In the genomic region with DNA sequence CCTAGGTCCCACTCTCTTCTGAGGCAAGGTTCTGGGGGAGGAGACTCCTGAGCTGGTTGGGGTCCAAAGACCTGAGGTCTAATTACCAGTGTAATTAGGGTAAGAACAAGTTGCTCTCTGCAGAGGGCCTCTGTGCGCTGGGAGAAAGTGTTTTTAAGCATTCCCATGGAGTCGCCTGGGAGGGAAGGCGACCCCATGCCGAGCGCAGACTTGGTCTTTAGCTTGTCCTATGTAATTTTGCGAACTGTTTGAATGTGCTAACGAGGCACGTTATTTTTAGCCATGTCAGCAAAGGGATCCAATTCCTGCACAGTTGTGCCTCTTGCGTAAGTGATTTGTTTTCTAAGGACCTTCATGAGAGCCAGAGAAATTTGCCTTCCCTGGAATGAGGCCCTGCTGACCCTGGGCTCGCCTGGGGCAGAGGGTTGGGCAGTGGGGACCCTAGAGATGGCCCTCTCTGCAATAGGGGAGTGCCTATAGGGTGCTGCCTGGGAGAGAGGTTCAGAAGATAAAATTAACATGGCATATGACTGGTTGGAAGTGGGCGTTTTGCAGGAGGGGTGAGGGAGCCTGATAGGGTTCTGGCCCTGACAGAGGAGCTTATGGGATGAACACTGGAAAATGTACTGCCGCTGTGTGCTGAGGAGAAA, we compare ENCODE assay signal across 12 mouse cellular contexts. TPM values are rescaled to one million over a fixed set of nuclear protein-coding genes. Genes with fewer than 3 reads are reported as not detected.
DNase-seq lines count a peak whose midpoint lies in the region; ATAC-seq and TF ChIP-seq lines count a peak whose summit lies in the region.
"Had no signal": no experiment of that assay in that cellular context is flagged by ENCODE, and none has a peak within 500 bp of the region (broad histone marks: within the 10 kb centered on the region; RNA-seq: fewer than 3 reads in every experiment).

A gene (plus strand): TSS at position 157 of the 650 bp plus-strand sequence.

- peaks cover 9% of the 10 kb centered on the region for H3K4me1 ChIP-seq in forebrain, embryonic 11.5 days (replicated peaks; ENCODE audit: control insufficient read depth, insufficient read depth, low read length)
- peaks cover 15% of the 10 kb centered on the region for H3K4me1 ChIP-seq in limb, embryonic 14.5 days (ENCODE audit: control insufficient read depth, insufficient read depth, low read length)
- H3K4me1 ChIP-seq in kidney, adult 2 months (ENCODE audit: control insufficient read depth, insufficient read depth, low read length): no peaks in the 10 kb centered on the region

- no peak for TF ChIP-seq CTCF in gastrocnemius, adult 2 months (IDR thresholded peaks at IDR 0.05)
- no peak for TF ChIP-seq CTCF in kidney, adult 2 months (conservative IDR thresholded peaks at IDR 0.05; ENCODE audit: insufficient read depth, insufficient read length, low read depth, low read length)

- DNase-seq in gastrocnemius, adult 2 months: peak; percentile 21
- DNase-seq in gastrocnemius, postnatal 14 days: no peak
- peak; percentile 23 to 37 for DNase-seq in left cerebral cortex, postnatal 14 days (ENCODE audit: low spot score in 2 of 2)
- DNase-seq in left cerebral cortex, postnatal 10 days (ENCODE audit: extremely low spot score in 1 of 2, low spot score in 2 of 2): no peak
- DNase-seq in forebrain, embryonic 11.5 days (ENCODE audit: low spot score): no peak
- peak; percentile 7 for DNase-seq in limb, embryonic 14.5 days (ENCODE audit: low spot score)
- no peak for DNase-seq in gastrocnemius, postnatal 36 days
- DNase-seq in kidney, adult 2 months: no peak
- DNase-seq: cerebellum, postnatal 25 days had no signal

- 19% methylated on average over 12 of the region's 12 CpGs for WGBS in forebrain, embryonic 11.5 days
- 25% methylated on average over 12 of the region's 12 CpGs for WGBS in limb, embryonic 14.5 days
- WGBS in kidney, adult 2 months: 45% methylated on average over 12 of the region's 12 CpGs

- H3K9me3 ChIP-seq in forebrain, embryonic 11.5 days (ENCODE audit: control insufficient read depth, low read length): no peaks in the 10 kb centered on the region
- no peaks in the 10 kb centered on the region for H3K9me3 ChIP-seq in limb, embryonic 14.5 days (ENCODE audit: control insufficient read depth, low read length)

- no peak within 1 kb of the TSS for H3K4me2 ChIP-seq in forebrain, embryonic 11.5 days (ENCODE audit: low read depth, low read length, severe bottlenecking)
- H3K4me2 ChIP-seq in limb, embryonic 14.5 days (replicated peaks; ENCODE audit: low read depth, low read length, severe bottlenecking): no peak within 1 kb of the TSS

- H3K36me3 ChIP-seq in forebrain, embryonic 11.5 days (ENCODE audit: control insufficient read depth, insufficient read depth, low read length): no peaks in the 10 kb centered on the region
- no peaks in the 10 kb centered on the region for H3K36me3 ChIP-seq in limb, embryonic 14.5 days (ENCODE audit: control insufficient read depth, insufficient read depth, low read length)
- no peaks in the 10 kb centered on the region for H3K36me3 ChIP-seq in kidney, adult 2 months (ENCODE audit: control insufficient read depth, insufficient read depth, low read length)

- H3K9ac ChIP-seq in forebrain, embryonic 11.5 days (ENCODE audit: low read length): 0 out of 2 replicates have a peak within 1 kb of the TSS, but pooled peaks have one; percentile 23
- no peak within 1 kb of the TSS for H3K9ac ChIP-seq in limb, embryonic 14.5 days (ENCODE audit: low read depth, low read length, severe bottlenecking)

- no peak within 1 kb of the TSS; the same call in 1 of the 2 replicates for H3K4me3 ChIP-seq in gastrocnemius, adult 2 months
- H3K4me3 ChIP-seq in forebrain, embryonic 11.5 days (ENCODE audit: low read depth, low read length): no peak within 1 kb of the TSS
- H3K4me3 ChIP-seq in limb, embryonic 14.5 days (replicated peaks; ENCODE audit: low read length): no peak within 1 kb of the TSS
- no peak within 1 kb of the TSS for H3K4me3 ChIP-seq in kidney, adult 2 months (ENCODE audit: insufficient read depth, low read depth, low read length)

- no peak; the same call in 1 of the 2 replicates for ATAC-seq in forebrain, embryonic 11.5 days (replicated peaks; ENCODE audit: low FRiP score)
- 0 out of 2 replicates have a peak, but pooled peaks have one; percentile 41 for ATAC-seq in limb, embryonic 14.5 days (ENCODE audit: low FRiP score, low read depth)
- ATAC-seq: CD4-positive, CD25-positive, alpha-beta regulatory T cell, adult 4 months had no signal

- H3K27me3 ChIP-seq in forebrain, embryonic 11.5 days (ENCODE audit: control insufficient read depth, insufficient read depth, low read length): no peaks in the 10 kb centered on the region; the same call in 1 of the 2 replicates
- no peaks in the 10 kb centered on the region; the same call in 1 of the 2 replicates for H3K27me3 ChIP-seq in limb, embryonic 14.5 days (ENCODE audit: control insufficient read depth, insufficient read depth, low read length)
- no peaks in the 10 kb centered on the region for H3K27me3 ChIP-seq in kidney, adult 2 months (replicated peaks; ENCODE audit: control insufficient read depth, insufficient read depth, low read length)

- intact Hi-C loops in gastrocnemius, adult 2 months (cut with DNase I): no loop called here
- intact Hi-C loops in gastrocnemius, postnatal 14 days (cut with DNase I; ENCODE audit: low total_unique reads): no loop called here
- intact Hi-C loops in left cerebral cortex, postnatal 14 days (cut with DNase I): no loop called here
- intact Hi-C loops in left cerebral cortex, postnatal 10 days (cut with DNase I): no loop called here
- intact Hi-C loops in gastrocnemius, postnatal 36 days (cut with DNase I): no loop called here

- peak within 1 kb of the TSS; percentile 43; the same call in 1 of the 2 replicates for H3K27ac ChIP-seq in gastrocnemius, adult 2 months
- H3K27ac ChIP-seq in forebrain, embryonic 11.5 days (ENCODE audit: low read depth, low read length): no peak within 1 kb of the TSS
- no peak within 1 kb of the TSS for H3K27ac ChIP-seq in limb, embryonic 14.5 days (replicated peaks; ENCODE audit: low read depth, low read length)
- H3K27ac ChIP-seq in kidney, adult 2 months (ENCODE audit: insufficient read depth, low read depth, low read length): no peak within 1 kb of the TSS

- TF ChIP-seq POLR2A in limb, embryonic 14.5 days (IDR thresholded peaks at IDR 0.05; ENCODE audit: borderline replicate concordance, extremely low read depth, insufficient read depth, insufficient read length): no peak
- TF ChIP-seq POLR2A in kidney, adult 2 months (IDR thresholded peaks at IDR 0.05; ENCODE audit: low read depth, low read length): no peak

RNA-seq across cellular contexts. Expression of the gene that starts here (rescaled TPM):
- not detected for total RNA-seq in gastrocnemius, adult 2 months (2021)
- total RNA-seq in gastrocnemius, postnatal 14 days (2021): not detected
- total RNA-seq in left cerebral cortex, postnatal 14 days (2021): not detected
- not detected for total RNA-seq in left cerebral cortex, postnatal 10 days (2021)
- not detected in 2 replicates for polyA plus RNA-seq in forebrain, embryonic 11.5 days (2014; fragmentation: Nextera tagmentation; extraction: Ambion mirVana)
- not detected in 2 replicates for polyA plus RNA-seq in limb, embryonic 14.5 days (2012; rRNA removed)
- polyA plus RNA-seq in limb, embryonic 14.5 days (2014; fragmentation: Nextera tagmentation; extraction: Ambion mirVana): not detected in 2 replicates
- not detected for total RNA-seq in gastrocnemius, postnatal 36 days (2021)
- polyA plus RNA-seq in kidney, adult 2 months (2012; rRNA removed): not detected in 2 replicates
- total RNA-seq: heart, adult 18-20 months had no signal
- polyA plus RNA-seq: CD4-positive, CD25-positive, alpha-beta regulatory T cell, adult 4 months; small intestine, adult 2 months had no signal

Comparison
In these comparisons a context has a peak if more than half of its experiments do, and no peak if none do; other contexts are left out.
1. Peak in DNase-seq and H3K27ac ChIP-seq in gastrocnemius, adult 2 months; RNA of the gene not detected or under 1 TPM.
2. Peak in DNase-seq in left cerebral cortex, postnatal 14 days; RNA of the gene not detected or under 1 TPM.
3. Peak in DNase-seq and ATAC-seq in limb, embryonic 14.5 days; RNA of the gene not detected or under 1 TPM.